Comparison of ENCODE assay signal across 28 mouse cellular contexts in genomic region chr4:101196407-101196806, GRCm38 (mm10).
DNase-seq lines count a peak whose midpoint lies in the region; ATAC-seq and TF ChIP-seq lines count a peak whose summit lies in the region.
"Had no signal": no experiment of that assay in that cellular context is flagged by ENCODE, and none has a peak within 500 bp of the region (broad histone marks: within the 10 kb centered on the region; RNA-seq: fewer than 3 reads in every experiment).

No protein-coding gene starts in this region.

- no peaks in the 10 kb centered on the region for H3K27me3 ChIP-seq in myocyte (ENCODE audit: control insufficient read depth, insufficient read depth, insufficient read length)
- H3K27me3 ChIP-seq in cerebellum, adult 2 months (ENCODE audit: control insufficient read depth, insufficient read depth, low read length): no peaks in the 10 kb centered on the region
- H3K27me3 ChIP-seq in forebrain, embryonic 11.5 days (ENCODE audit: control insufficient read depth, insufficient read depth, low read length): no peaks in the 10 kb centered on the region
- H3K27me3 ChIP-seq: embryonic facial prominence, embryonic 13.5 days; forebrain, embryonic 15.5 days; kidney, embryonic 15.5 days; limb, embryonic 13.5 days; lung, embryonic 15.5 days; neural tube, embryonic 13.5 days had no signal

- H3K36me3 ChIP-seq in myocyte (ENCODE audit: control insufficient read depth, insufficient read depth): no peaks in the 10 kb centered on the region
- H3K36me3 ChIP-seq in forebrain, embryonic 11.5 days (ENCODE audit: control insufficient read depth, insufficient read depth, low read length): no peaks in the 10 kb centered on the region
- H3K36me3 ChIP-seq: forebrain, embryonic 15.5 days; neural tube, embryonic 13.5 days had no signal

- no peak for TF ChIP-seq POLR2A in myocyte (IDR thresholded peaks at IDR 0.05; ENCODE audit: insufficient read length, low read depth)
- TF ChIP-seq POLR2A in cerebellum, adult 2 months (IDR thresholded peaks at IDR 0.05; ENCODE audit: borderline replicate concordance, insufficient read depth, low read length): no peak

- TF ChIP-seq CTCF in cerebellum, adult 2 months (IDR thresholded peaks at IDR 0.05; ENCODE audit: borderline replicate concordance, insufficient read depth, low read depth, low read length): no peak

- H3K4me2 ChIP-seq in myocyte (ENCODE audit: low read depth): peak overlapping the region; percentile 35
- H3K4me2 ChIP-seq in forebrain, embryonic 11.5 days (ENCODE audit: low read depth, low read length, severe bottlenecking): no peak overlapping the region
- H3K4me2 ChIP-seq: embryonic facial prominence, embryonic 13.5 days; forebrain, embryonic 15.5 days; heart, embryonic 11.5 days; kidney, embryonic 15.5 days; limb, embryonic 13.5 days; lung, embryonic 15.5 days; neural tube, embryonic 13.5 days had no signal

- H3ac ChIP-seq in myocyte (ENCODE audit: control insufficient read depth, insufficient read length): no peak overlapping the region

- 42% methylated on average over 2 of the region's 2 CpGs for WGBS in cerebellum, adult 2 months
- WGBS in forebrain, embryonic 11.5 days: 84% methylated on average over 2 of the region's 2 CpGs

- no peak overlapping the region for H3K9ac ChIP-seq in forebrain, embryonic 11.5 days (ENCODE audit: low read length)
- H3K9ac ChIP-seq: embryonic facial prominence, embryonic 13.5 days; forebrain, embryonic 15.5 days; kidney, embryonic 15.5 days; limb, embryonic 13.5 days; liver, embryonic 14.5 days; lung, embryonic 15.5 days; neural tube, embryonic 13.5 days had no signal

- no peaks in the 10 kb centered on the region for H3K9me3 ChIP-seq in forebrain, embryonic 11.5 days (ENCODE audit: control insufficient read depth, low read length)
- H3K9me3 ChIP-seq: embryonic facial prominence, embryonic 13.5 days; forebrain, embryonic 15.5 days; kidney, embryonic 15.5 days; limb, embryonic 13.5 days; lung, embryonic 15.5 days; neural tube, embryonic 13.5 days had no signal

- DNase-seq in adrenal gland, adult 2 months: peak; percentile 66
- DNase-seq in adrenal gland, adult 18-20 months (ENCODE audit: low spot score in 2 of 2): no peak
- DNase-seq in 3T3-L1 (ENCODE audit: low read depth, low spot score) (peak; percentile 65), adipocyte (ENCODE audit: low spot score) (peak; percentile 27)
- DNase-seq in cerebellum, adult 2 months: no peak
- DNase-seq in forebrain, embryonic 11.5 days (ENCODE audit: low spot score): no peak
- DNase-seq: B cell, adult 2 months; cerebellum, adult 18-20 months; cerebellum, postnatal 25 days; embryo, embryonic 11 days; gastrocnemius, postnatal 14 days; heart, adult 11 months; kidney, adult 11 months; kidney, postnatal 36 days; lung, postnatal 4 days; midbrain, embryonic 14.5 days; thymus, postnatal 25 days had no signal

- H3K4me1 ChIP-seq in cerebellum, adult 2 months (ENCODE audit: control insufficient read depth, insufficient read depth, low read length): peaks cover 21% of the 10 kb centered on the region
- no peaks in the 10 kb centered on the region for H3K4me1 ChIP-seq in forebrain, embryonic 11.5 days (replicated peaks; ENCODE audit: control insufficient read depth, insufficient read depth, low read length)

- no peak overlapping the region for H3K4me3 ChIP-seq in myocyte
- H3K4me3 ChIP-seq in cerebellum, adult 2 months (replicated peaks; ENCODE audit: insufficient read depth, low read depth, low read length): no peak overlapping the region
- H3K4me3 ChIP-seq in forebrain, embryonic 11.5 days (ENCODE audit: low read depth, low read length): no peak overlapping the region
- H3K4me3 ChIP-seq: embryonic facial prominence, embryonic 13.5 days; erythroblast, embryonic 14.5 days; forebrain, embryonic 15.5 days; kidney, embryonic 15.5 days; limb, embryonic 13.5 days; lung, embryonic 15.5 days; neural tube, embryonic 13.5 days had no signal

- no peak overlapping the region for H3K27ac ChIP-seq in cerebellum, adult 2 months (ENCODE audit: insufficient read depth, low read length)
- H3K27ac ChIP-seq in forebrain, embryonic 11.5 days (ENCODE audit: low read depth, low read length): no peak overlapping the region
- H3K27ac ChIP-seq: embryonic facial prominence, embryonic 13.5 days; forebrain, embryonic 15.5 days; hindbrain, postnatal 0 days; kidney, embryonic 15.5 days; limb, embryonic 13.5 days; liver, embryonic 14.5 days; lung, embryonic 15.5 days; neural tube, embryonic 13.5 days had no signal

- H3K79me2 ChIP-seq in myocyte (ENCODE audit: control insufficient read depth, insufficient read depth): peaks cover 7% of the 10 kb centered on the region

- ATAC-seq in forebrain, embryonic 11.5 days (replicated peaks; ENCODE audit: low FRiP score): no peak
- ATAC-seq: forebrain, embryonic 15.5 days; hindbrain, postnatal 0 days had no signal

TF ChIP-seq in myocyte, 11 proteins besides CTCF, POLR2A, EP300 and RAD21:
- TF ChIP-seq TCF3 (IDR thresholded peaks at IDR 0.05; ENCODE audit: insufficient read length, low read depth) (no peak), POLR2AphosphoS2 (IDR thresholded peaks at IDR 0.05; ENCODE audit: insufficient read length, low read depth) (no peak), TCF12 (IDR thresholded peaks at IDR 0.05; ENCODE audit: insufficient read depth, poor library complexity, severe bottlenecking) (no peak), SRF (IDR thresholded peaks at IDR 0.05; ENCODE audit: control insufficient read depth, insufficient read length, low read depth) (no peak), MAX (IDR thresholded peaks at IDR 0.05; ENCODE audit: low read depth) (no peak), REST (IDR thresholded peaks at IDR 0.05; ENCODE audit: insufficient read depth, insufficient read length) (no peak), E2F4 (IDR thresholded peaks at IDR 0.05; ENCODE audit: insufficient read depth) (no peak), MYOG (IDR thresholded peaks at IDR 0.05; ENCODE audit: control insufficient read depth in 1 of 3, insufficient read depth in 1 of 3, insufficient read length in 2 of 3, low read depth in 2 of 3) (no peak), CEBPB (IDR thresholded peaks at IDR 0.05; ENCODE audit: insufficient read depth, poor library complexity, severe bottlenecking) (no peak), MYOD1 (IDR thresholded peaks at IDR 0.05; ENCODE audit: control insufficient read depth in 1 of 3, insufficient read length in 2 of 3, low read depth in 2 of 3) (no peak), USF1 (IDR thresholded peaks at IDR 0.05; ENCODE audit: low read depth) (no peak)

Comparison
In these comparisons a context has a peak if more than half of its experiments do, and no peak if none do; other contexts are left out.
1. DNase-seq: peak in adrenal gland, adult 2 months (single experiment), 3T3-L1 (single experiment) and adipocyte (single experiment); none in adrenal gland, adult 18-20 months (0 of 2), cerebellum, adult 2 months (0 of 2) and forebrain, embryonic 11.5 days (single experiment).